Mouse (Mus musculus) limb, embryonic 13.5 days (tissue): ENCODE measurements at regions not wholly inside any gene's neighbourhood (a gene's known extent, or its start where the extent isn't known, plus 50 kb on each side); places are given as distances from the start of the nearest gene placed in this dataset.
A peak's percentile ranks its signal among the peaks of the same experiment; 100 is the strongest.

Source experiments
- ATAC-seq: fragments of 200-750 bp; cut with Nextera tagmentation; 2 replicates; pipeline ENCODE4 v1.8.0; 2017; ENCODE audit warnings: low read depth, moderate number of reproducible peaks, moderate TSS enrichment; ENCODE audit not compliant: low FRiP score
- H3K27ac ChIP-seq: fragments of 300-500 bp; sonication (generic); 2 replicates; pipeline ENCODE4 v1.5.1; 2015; ENCODE audit warnings: inconsistent platforms, mild to moderate bottlenecking, moderate library complexity
- H3K27me3 ChIP-seq: fragments of 300-500 bp; sonication (generic); 2 replicates; pipeline ENCODE4 v1.6.1; 2015; ENCODE audit warnings: mild to moderate bottlenecking, inconsistent platforms
- H3K36me3 ChIP-seq: fragments of 300-500 bp; sonication (generic); 2 replicates; pipeline ENCODE4 v1.6.1; 2015; ENCODE audit warnings: inconsistent platforms, mild to moderate bottlenecking, moderate library complexity
- H3K4me1 ChIP-seq: fragments of 300-500 bp; sonication (generic); 2 replicates; pipeline ENCODE4 v1.6.1; 2015; ENCODE audit warnings: inconsistent platforms
- H3K4me2 ChIP-seq: fragments of 300-500 bp; sonication (generic); replicated peaks from 2 replicates; pipeline ENCODE4 v1.6.1; 2015; ENCODE audit warnings: inconsistent platforms, mild to moderate bottlenecking, moderate library complexity
- H3K4me3 ChIP-seq: fragments of 300-500 bp; sonication (generic); 2 replicates; pipeline ENCODE4 v1.5.1; 2015; ENCODE audit warnings: moderate library complexity, mild to moderate bottlenecking, inconsistent platforms
- H3K9ac ChIP-seq: fragments of 300-500 bp; sonication (generic); 2 replicates; pipeline ENCODE4 v1.6.1; 2015; ENCODE audit warnings: mild to moderate bottlenecking, inconsistent platforms
- H3K9me3 ChIP-seq: fragments of 300-500 bp; sonication (generic); 2 replicates; pipeline ENCODE4 v1.6.1; 2016; ENCODE audit warnings: inconsistent platforms
- WGBS: fragments of 180-500 bp; shearing (Covaris S2); methylation state at CpG from one replicate; pipeline ENCODE4 v1.1.7; 2015; 5-methylcytosine and 5-hydroxymethylcytosine counted together

DNA sequence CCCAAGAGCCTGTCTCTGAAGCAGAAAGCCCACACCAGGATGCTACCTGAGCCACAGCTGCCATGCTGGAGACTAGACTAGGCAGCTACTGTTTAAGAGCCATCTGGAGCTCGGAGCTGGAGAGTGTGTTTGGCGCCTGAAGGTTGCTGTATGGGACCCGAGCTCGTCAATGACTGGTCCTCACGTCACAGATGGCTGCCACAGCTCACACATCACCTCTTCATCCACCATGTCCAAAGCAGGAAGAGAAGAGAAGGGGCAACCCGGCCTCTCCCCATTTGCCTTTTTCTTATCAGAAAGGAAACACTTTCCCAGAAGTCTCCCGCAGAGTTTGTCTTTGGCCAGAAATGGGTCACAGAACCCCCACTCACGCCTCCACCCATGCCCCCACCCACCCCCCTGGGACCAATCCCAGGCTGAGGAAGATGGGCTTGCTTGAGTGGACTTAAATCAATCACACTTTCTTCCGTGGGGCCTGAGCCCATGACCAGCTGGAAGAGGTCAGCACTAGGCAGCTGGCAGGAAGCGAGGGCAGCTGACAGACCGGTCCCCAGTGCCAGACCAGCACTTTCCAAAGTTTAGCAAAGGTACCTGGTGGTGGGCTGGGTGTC, 53.5 kb upstream of the Ptpn1 start:
- WGBS: 43% methylated on average over 11 of the region's 11 CpGs
- no peak overlapping the region for H3K27ac ChIP-seq
- no peak overlapping the region for H3K4me3 ChIP-seq
- H3K4me2 ChIP-seq: no peak overlapping the region
- no peaks in the 10 kb centered on the region; the same call in 1 of the 2 replicates for H3K9me3 ChIP-seq
- no peaks in the 10 kb centered on the region for H3K4me1 ChIP-seq
- no peaks in the 10 kb centered on the region for H3K36me3 ChIP-seq
- no peaks in the 10 kb centered on the region for H3K27me3 ChIP-seq
- no peak overlapping the region for H3K9ac ChIP-seq
- ATAC-seq: no peak

DNA sequence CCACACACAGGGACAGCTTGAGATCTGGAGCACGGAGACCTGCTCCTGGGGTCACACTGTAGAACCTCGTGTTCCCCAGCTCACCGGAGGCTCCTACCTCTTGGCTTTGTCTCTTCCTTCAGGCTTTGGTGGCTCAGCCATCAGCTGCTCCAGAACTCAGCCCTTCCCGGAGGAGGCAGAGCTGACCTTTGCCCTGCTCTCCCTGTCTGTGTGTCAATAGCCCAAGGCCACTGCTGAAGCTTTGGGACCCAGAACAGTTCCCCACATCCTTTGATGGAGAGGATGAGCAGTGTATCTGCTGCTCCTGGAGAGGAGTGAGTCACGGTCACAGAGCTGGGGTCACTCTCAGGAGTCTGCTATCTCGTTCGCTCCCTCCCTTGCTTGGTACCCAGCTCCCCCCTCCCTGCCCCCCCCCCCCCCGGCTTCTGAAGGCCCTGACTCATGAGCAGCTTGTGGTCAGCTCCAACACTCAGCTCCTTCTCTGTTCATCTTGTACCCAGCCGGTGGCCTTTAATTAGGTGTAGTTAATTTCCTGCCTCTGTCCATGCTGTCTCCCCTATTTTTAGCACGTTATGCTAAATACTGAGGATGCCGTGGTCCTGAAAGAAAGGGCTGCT, 54.5 kb upstream of the Ptpn1 start:
- Histone ChIP-seq H3K4me1 (no peaks in the 10 kb centered on the region), H3K36me3 (no peaks in the 10 kb centered on the region), H3K27me3 (no peaks in the 10 kb centered on the region), H3K9me3 (no peaks in the 10 kb centered on the region; the same call in 1 of the 2 replicates), H3K9ac (no peak overlapping the region), H3K4me2 (no peak overlapping the region), H3K4me3 (no peak overlapping the region), H3K27ac (no peak overlapping the region)
- 38% methylated on average over 10 of the region's 11 CpGs for WGBS
- ATAC-seq: no peak

DNA sequence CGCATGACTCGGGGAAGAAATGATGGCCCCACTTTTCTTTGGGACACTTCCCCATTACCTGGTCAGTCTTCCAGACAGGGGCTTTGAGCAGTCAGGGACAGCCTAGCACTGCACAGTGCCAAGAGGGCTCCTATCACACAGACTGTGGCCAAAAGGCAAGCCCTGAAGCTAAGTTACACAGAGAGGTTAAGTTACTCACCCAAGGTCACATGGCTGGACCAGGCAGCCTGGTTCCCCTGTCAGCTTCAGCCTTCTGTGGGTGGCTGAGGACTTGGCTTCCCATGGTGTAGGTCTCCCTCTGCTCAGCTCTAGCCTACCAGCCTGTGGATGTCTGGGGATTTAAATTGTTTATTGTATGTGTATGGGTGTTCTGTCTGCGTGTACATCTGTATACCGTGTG, 59.4 kb upstream of the Ptpn1 start:
- H3K4me2 ChIP-seq: no peak overlapping the region
- H3K4me1 ChIP-seq: no peaks in the 10 kb centered on the region
- 91% methylated on average over 4 of the region's 4 CpGs for WGBS
- no peak for ATAC-seq
- no peaks in the 10 kb centered on the region for H3K27me3 ChIP-seq
- no peak overlapping the region for H3K4me3 ChIP-seq
- no peaks in the 10 kb centered on the region for H3K9me3 ChIP-seq
- no peak overlapping the region for H3K27ac ChIP-seq
- no peaks in the 10 kb centered on the region for H3K36me3 ChIP-seq
- no peak overlapping the region for H3K9ac ChIP-seq

DNA sequence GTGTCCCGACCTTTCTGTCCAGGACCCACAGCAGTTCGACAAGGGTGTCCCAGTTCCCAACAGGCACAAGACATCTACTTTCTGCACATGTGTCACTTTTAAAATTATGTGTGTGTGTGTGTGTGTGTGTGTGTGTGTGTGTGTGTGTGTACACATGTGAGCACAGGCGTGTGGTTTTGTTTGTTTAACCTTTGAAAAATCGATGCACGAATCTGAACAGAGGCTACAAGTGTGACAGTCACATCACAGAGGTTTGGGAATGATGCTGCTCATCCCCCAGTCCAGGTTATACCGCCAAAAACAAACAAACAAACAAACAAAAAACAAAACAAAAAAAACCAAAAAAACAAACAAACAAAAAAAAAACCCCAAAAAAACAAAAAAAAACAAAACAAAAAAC, 61.7 kb upstream of the Ptpn1 start:
- H3K9me3 ChIP-seq: no peaks in the 10 kb centered on the region
- WGBS: 87% methylated on average over 6 of the region's 6 CpGs
- no peak overlapping the region for H3K27ac ChIP-seq
- H3K9ac ChIP-seq: no peak overlapping the region
- no peaks in the 10 kb centered on the region for H3K36me3 ChIP-seq
- ATAC-seq: no peak
- H3K4me1 ChIP-seq: peaks cover 9% of the 10 kb centered on the region; the same call in 1 of the 2 replicates
- no peaks in the 10 kb centered on the region for H3K27me3 ChIP-seq
- no peak overlapping the region for H3K4me2 ChIP-seq
- no peak overlapping the region for H3K4me3 ChIP-seq

DNA sequence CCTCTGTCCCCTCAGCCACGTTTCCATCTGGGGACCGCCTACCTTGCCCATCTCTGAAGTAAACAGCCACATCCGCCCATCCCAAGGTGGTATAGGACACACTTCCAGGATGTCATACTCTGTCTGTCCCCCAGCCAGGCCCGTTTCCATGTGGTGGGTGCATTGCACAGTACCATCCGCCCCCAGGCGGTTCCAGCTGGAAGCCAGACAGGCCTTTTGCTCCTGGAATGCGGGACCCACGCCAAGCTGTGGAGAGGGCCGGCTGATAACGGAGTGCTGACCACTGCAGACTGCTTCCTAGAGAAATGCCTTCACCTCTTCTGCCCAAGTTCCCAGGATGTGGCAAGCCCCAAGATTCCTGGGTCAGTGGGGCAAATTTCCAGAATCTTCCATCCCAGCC, 65.1 kb upstream of the Ptpn1 start:
- Histone ChIP-seq H3K27ac (no peak overlapping the region), H3K4me1 (peaks cover 17% of the 10 kb centered on the region), H3K4me3 (no peak overlapping the region), H3K4me2 (no peak overlapping the region), H3K9me3 (no peaks in the 10 kb centered on the region), H3K27me3 (no peaks in the 10 kb centered on the region), H3K36me3 (no peaks in the 10 kb centered on the region), H3K9ac (no peak overlapping the region)
- WGBS: 49% methylated on average over 10 of the region's 10 CpGs
- ATAC-seq: 0 out of 2 replicates have a peak, but pooled peaks have one; percentile 32

DNA sequence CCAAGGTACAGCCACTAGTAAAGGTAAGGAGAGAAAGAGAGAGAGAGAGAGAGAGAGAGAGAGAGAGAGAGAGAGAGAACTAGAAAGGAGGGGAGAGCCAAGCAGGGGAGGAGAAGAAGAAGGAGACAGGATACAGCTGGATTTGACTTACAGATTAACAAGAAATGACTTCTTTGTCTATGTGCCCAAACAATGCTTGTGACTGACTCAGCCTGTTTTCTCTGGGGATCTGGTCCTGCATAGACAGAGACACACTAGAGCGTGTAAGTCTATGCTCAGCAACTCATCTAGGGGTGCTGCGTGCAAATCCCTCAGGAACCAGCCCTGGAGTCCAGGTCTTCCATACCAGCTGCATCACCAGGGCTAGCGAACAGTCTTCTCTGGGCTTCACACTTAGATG, 66.3 kb upstream of the Ptpn1 start:
- ATAC-seq: no peak
- Histone ChIP-seq H3K4me3 (no peak overlapping the region), H3K4me1 (peaks cover 21% of the 10 kb centered on the region), H3K9ac (no peak overlapping the region), H3K27me3 (no peaks in the 10 kb centered on the region), H3K36me3 (no peaks in the 10 kb centered on the region), H3K9me3 (no peaks in the 10 kb centered on the region), H3K27ac (no peak overlapping the region), H3K4me2 (no peak overlapping the region)
- WGBS: 91% methylated on average over 3 of the region's 3 CpGs

DNA sequence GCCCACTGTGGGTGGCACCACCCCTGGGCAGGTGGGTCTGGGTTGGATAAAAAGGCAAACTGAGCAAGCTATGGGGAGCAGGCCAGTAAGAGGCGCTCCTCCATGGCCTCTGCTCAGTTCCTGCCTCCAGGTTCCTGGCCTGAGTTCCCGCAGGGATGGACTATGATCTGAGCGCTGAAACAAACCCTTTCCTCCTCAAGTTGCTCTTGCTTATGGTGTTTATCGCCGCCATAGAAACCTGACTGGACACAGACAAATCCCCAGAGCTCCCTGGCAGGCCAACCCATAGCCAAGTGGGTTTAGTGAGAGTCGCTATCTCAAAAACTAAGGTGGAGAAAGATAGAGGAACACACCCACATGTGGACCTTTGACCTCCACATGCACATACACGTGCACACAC, 67.2 kb upstream of the Ptpn1 start:
- Histone ChIP-seq H3K4me2 (no peak overlapping the region), H3K4me3 (no peak overlapping the region), H3K27ac (no peak overlapping the region), H3K9me3 (no peaks in the 10 kb centered on the region), H3K4me1 (peaks cover 29% of the 10 kb centered on the region), H3K9ac (no peak overlapping the region), H3K27me3 (no peaks in the 10 kb centered on the region), H3K36me3 (no peaks in the 10 kb centered on the region)
- WGBS: 83% methylated on average over 7 of the region's 7 CpGs
- no peak for ATAC-seq

DNA sequence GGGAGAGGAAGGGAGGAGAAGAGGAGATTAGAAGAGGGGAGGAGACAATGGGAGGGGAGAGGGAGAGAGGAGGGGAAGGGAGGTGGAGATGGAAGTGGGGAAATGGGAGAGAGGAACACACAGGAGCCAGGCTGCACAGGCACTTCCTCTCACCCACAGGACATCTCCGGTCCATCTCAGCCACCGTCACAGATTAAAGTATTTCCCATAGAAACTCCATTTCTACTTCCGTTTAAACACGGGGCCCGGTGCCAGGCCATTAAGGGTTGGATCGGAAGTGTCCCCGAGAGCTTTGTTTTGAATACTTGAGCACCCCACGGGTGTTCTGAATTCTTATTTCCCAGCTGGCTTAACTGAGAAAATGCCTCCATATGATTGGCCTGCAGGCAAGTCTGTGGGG, 67.6 kb upstream of the Ptpn1 start:
- WGBS: 52% methylated on average over 8 of the region's 8 CpGs
- H3K4me2 ChIP-seq: no peak overlapping the region
- H3K4me3 ChIP-seq: no peak overlapping the region
- no peak overlapping the region for H3K9ac ChIP-seq
- no peak overlapping the region for H3K27ac ChIP-seq
- peaks cover 34% of the 10 kb centered on the region for H3K4me1 ChIP-seq
- no peaks in the 10 kb centered on the region for H3K36me3 ChIP-seq
- H3K9me3 ChIP-seq: no peaks in the 10 kb centered on the region
- H3K27me3 ChIP-seq: no peaks in the 10 kb centered on the region
- ATAC-seq: no peak

DNA sequence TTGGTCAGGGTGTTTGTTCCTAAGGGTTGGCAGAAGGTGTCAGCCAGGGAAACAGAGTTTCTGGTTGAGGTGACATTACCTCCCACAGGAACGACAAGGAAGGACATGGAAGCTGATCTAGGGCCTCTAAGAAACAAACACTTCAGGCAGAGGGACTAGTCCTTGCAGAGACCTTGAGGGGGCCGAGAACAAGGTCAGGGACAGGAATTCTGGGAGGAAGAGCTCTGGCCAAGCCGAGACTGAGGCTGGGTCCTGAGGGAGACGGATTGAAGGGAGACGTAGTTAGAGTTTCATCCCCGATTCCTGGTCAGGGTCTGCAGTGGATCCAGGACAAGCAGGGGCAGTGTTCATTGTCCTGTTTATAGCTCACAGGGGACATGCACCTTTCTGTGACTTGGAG, 68.2 kb upstream of the Ptpn1 start:
- WGBS: 56% methylated on average over 6 of the region's 6 CpGs

DNA sequence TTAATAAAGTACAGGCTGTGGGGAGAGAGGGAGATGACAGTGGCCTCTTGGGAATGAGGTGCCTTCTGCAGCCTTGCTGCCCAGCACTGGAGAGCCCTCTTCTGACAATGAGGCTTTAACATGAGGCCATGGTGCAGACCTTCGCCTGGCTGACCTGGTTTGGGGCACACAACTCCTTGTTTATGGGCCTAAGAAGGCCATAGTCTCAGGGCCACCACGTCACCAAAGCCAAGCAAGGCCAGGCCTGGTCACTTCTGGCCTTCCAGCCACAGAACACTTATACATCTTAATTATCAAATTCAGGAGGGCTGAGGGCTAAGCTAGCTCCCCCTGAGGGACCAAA, 70.7 kb upstream of the Ptpn1 start:
- Histone ChIP-seq H3K9me3 (no peaks in the 10 kb centered on the region), H3K9ac (no peak overlapping the region), H3K27me3 (no peaks in the 10 kb centered on the region), H3K36me3 (no peaks in the 10 kb centered on the region), H3K4me2 (no peak overlapping the region), H3K4me1 (peaks cover 37% of the 10 kb centered on the region), H3K27ac (no peak overlapping the region), H3K4me3 (no peak overlapping the region)
- WGBS: 78% methylated on average over 2 of the region's 2 CpGs
- ATAC-seq: no peak

More for the DNA sequence above, 68.2 kb upstream of the Ptpn1 start:
- Histone ChIP-seq H3K9ac (no peak overlapping the region), H3K27me3 (no peaks in the 10 kb centered on the region), H3K27ac (no peak overlapping the region), H3K36me3 (no peaks in the 10 kb centered on the region), H3K4me1 (peaks cover 35% of the 10 kb centered on the region), H3K9me3 (no peaks in the 10 kb centered on the region), H3K4me3 (no peak overlapping the region), H3K4me2 (no peak overlapping the region)
- ATAC-seq: no peak

DNA sequence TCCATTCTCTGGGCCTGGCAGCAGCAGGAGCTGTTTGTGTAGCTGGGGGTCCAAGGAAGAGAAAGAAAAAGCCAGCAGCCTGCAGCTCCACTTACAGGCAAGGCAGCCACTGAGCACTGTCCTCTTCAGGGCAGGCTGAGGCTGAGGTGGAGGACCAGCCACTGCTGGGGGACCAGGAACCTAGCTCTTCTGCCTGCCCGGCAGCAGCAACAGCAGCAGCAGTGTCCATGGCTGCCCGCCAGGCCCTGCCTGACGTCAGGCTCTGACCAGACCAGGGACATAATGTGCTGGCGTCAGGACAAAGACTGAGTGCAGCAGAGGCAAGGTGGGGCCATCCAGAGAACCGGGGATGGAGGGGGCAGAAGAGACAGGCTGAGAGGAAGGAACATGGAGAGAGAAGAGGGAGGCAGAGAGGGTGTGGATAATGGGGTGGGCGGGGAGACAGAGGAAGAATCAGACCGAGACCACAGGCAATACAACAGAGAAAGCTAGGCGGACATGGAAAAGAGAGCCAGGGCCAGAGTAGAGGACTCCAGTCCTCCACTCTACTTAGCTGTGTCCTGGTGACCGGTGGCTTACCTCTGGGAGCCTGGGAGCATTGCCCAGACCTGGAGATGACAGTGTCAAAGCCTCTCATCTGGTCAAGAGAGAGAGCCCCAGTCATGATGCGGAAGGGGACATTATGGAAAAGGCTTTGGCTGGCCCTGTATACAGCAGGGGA, 71.2 kb upstream of the Ptpn1 start:
- 51% methylated on average over 10 of the region's 10 CpGs for WGBS
- Histone ChIP-seq H3K9ac (no peak overlapping the region), H3K27ac (0 out of 2 replicates have a peak overlapping the region, but pooled peaks have one; percentile 7)

DNA sequence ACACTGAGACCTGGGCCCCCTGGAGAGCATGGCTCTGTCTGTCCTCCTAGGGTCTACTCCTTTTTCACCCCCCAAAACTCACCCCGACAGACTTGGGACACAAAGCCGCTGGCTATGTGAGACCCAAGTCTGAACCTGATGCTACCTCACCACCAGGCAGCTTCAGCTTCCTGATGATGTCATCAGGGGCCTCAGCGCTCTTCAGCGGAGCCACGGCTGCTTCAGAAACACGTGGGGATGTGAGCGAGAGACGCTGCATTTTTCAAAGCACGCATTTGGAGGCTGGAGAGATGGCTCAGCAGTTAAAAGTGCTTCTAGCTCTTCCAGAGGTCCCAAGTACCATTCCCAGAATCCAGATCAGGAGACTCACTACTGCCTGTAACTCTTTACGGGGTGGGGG, 72.3 kb upstream of the Ptpn1 start:
- no peak overlapping the region for H3K4me2 ChIP-seq
- no peak for ATAC-seq
- no peaks in the 10 kb centered on the region for H3K9me3 ChIP-seq
- H3K9ac ChIP-seq: no peak overlapping the region
- H3K27ac ChIP-seq: 0 out of 2 replicates have a peak overlapping the region, but pooled peaks have one; percentile 35
- H3K36me3 ChIP-seq: no peaks in the 10 kb centered on the region
- no peaks in the 10 kb centered on the region for H3K27me3 ChIP-seq
- no peak overlapping the region for H3K4me3 ChIP-seq
- peaks cover 44% of the 10 kb centered on the region for H3K4me1 ChIP-seq
- 43% methylated on average over 10 of the region's 10 CpGs for WGBS

More for the DNA sequence above, 71.2 kb upstream of the Ptpn1 start:
- Histone ChIP-seq H3K9me3 (no peaks in the 10 kb centered on the region), H3K4me1 (peaks cover 42% of the 10 kb centered on the region), H3K27me3 (no peaks in the 10 kb centered on the region), H3K4me3 (no peak overlapping the region), H3K36me3 (no peaks in the 10 kb centered on the region), H3K4me2 (no peak overlapping the region)
- ATAC-seq: 0 out of 2 replicates have a peak, but pooled peaks have one; percentile 9
